Mouse (Mus musculus) brain, embryonic 18.5 days (tissue): ENCODE results near the gene Taok2.
A peak's percentile ranks its signal among the peaks of the same experiment; 100 is the strongest.
"Not testable (repeated sequence)": the region's sequence is repeated elsewhere in the genome, so short reads cannot be mapped to it uniquely, and the experiment has no call there.

Experiments used
- DNase-seq: peaks from one replicate; pipeline ENCODE4 v3.0.0-alpha.2; 2012; ENCODE audit warnings: low read depth, low spot score

Taok2 gene

GRCm38 (mm10) chr7:126884286-126885164 lies at the start of gene Taok2:
TSS of gene Taok2 (minus strand) at chr7:126884703.
- DNase-seq, result peak; percentile 97

GRCm38 (mm10) chr7:126932652-126933051 lies 48.1 kb upstream of the Taok2 start:
- DNase-seq, result no peak

- no peak for DNase-seq
These were observed 44.5 kb upstream of the Taok2 start for GRCm38 (mm10) chr7:126929046-126929445.

GRCm38 (mm10) chr7:126928384-126929037 lies 44.0 kb upstream of the Taok2 start, which contains the start of gene Kctd13:
TSS of gene Kctd13 (plus strand) at chr7:126928879.
- DNase-seq, result peak; percentile 69

- DNase-seq, result no peak
These were observed 41.8 kb upstream of the Taok2 start for GRCm38 (mm10) chr7:126926299-126926698.

- no peak for DNase-seq
These were observed 39.5 kb upstream of the Taok2 start for GRCm38 (mm10) chr7:126923999-126924398.

GRCm38 (mm10) chr7:126922624-126923060 lies 38.1 kb upstream of the Taok2 start, which contains the start of gene Tmem219:
TSS of gene Tmem219 (minus strand) at chr7:126922917.
- peak; percentile 14 for DNase-seq

GRCm38 (mm10) chr7:126921563-126921962 lies 37.1 kb upstream of the Taok2 start:
- DNase-seq, result no peak

- DNase-seq, result no peak
These were observed 35.5 kb upstream of the Taok2 start for GRCm38 (mm10) chr7:126919973-126920372.

GRCm38 (mm10) chr7:126918356-126918755 lies 33.9 kb upstream of the Taok2 start:
- not testable (repeated sequence) for DNase-seq

- DNase-seq, result no peak
These were observed 30.3 kb upstream of the Taok2 start for GRCm38 (mm10) chr7:126914844-126915243.

GRCm38 (mm10) chr7:126905590-126905989 lies 21.1 kb upstream of the Taok2 start:
- no peak for DNase-seq

GRCm38 (mm10) chr7:126899781-126900180 lies 15.3 kb upstream of the Taok2 start:
- not testable (repeated sequence) for DNase-seq

GRCm38 (mm10) chr7:126898102-126898990 lies 13.8 kb upstream of the Taok2 start:
- DNase-seq, result peak; percentile 78

GRCm38 (mm10) chr7:126897390-126898101 lies 13.0 kb upstream of the Taok2 start:
- DNase-seq, result no peak

- DNase-seq, result no peak
These were observed 12.4 kb upstream of the Taok2 start for GRCm38 (mm10) chr7:126896912-126897311.

GRCm38 (mm10) chr7:126888852-126889251 lies 4.3 kb upstream of the Taok2 start:
- no peak for DNase-seq

GRCm38 (mm10) chr7:126887281-126887680 lies 2.8 kb upstream of the Taok2 start:
- no peak for DNase-seq

- no peak for DNase-seq
These were observed 747 bp downstream of the Taok2 start for GRCm38 (mm10) chr7:126883731-126884181.

GRCm38 (mm10) chr7:126881040-126881439 lies 3.5 kb downstream of the Taok2 start:
- no peak for DNase-seq

- DNase-seq, result no peak
These were observed 7.3 kb downstream of the Taok2 start for GRCm38 (mm10) chr7:126877239-126877638.
